Mouse (Mus musculus) midbrain, embryonic 15.5 days (tissue): ENCODE results near the gene Frg2f1. TPM values are rescaled to one million over a fixed set of nuclear protein-coding genes. Genes with fewer than 3 reads are reported as not detected.
"Not testable (repeated sequence)": the region's sequence is repeated elsewhere in the genome, so short reads cannot be mapped to it uniquely, and the experiment has no call there.

Experiments
- ATAC-seq: fragments of 200-750 bp; cut with Nextera tagmentation; replicated peaks from 2 replicates; pipeline ENCODE4 v1.8.0; 2017; ENCODE audit warnings: moderate TSS enrichment
- H3K27ac ChIP-seq: fragments of 300-500 bp; sonication (generic); 2 replicates; pipeline ENCODE4 v1.5.1; 2015; ENCODE audit warnings: mild to moderate bottlenecking, inconsistent platforms
- H3K27me3 ChIP-seq: fragments of 300-500 bp; sonication (generic); replicated peaks from 2 replicates; pipeline ENCODE4 v1.6.1; 2015; ENCODE audit warnings: inconsistent platforms
- H3K36me3 ChIP-seq: fragments of 300-500 bp; sonication (generic); replicated peaks from 2 replicates; pipeline ENCODE4 v1.6.1; 2015; ENCODE audit warnings: inconsistent platforms
- H3K4me1 ChIP-seq: fragments of 300-500 bp; sonication (generic); 2 replicates; pipeline ENCODE4 v1.6.1; 2015; ENCODE audit warnings: inconsistent platforms
- H3K4me2 ChIP-seq: fragments of 300-500 bp; sonication (generic); 2 replicates; pipeline ENCODE4 v1.6.1; 2015; ENCODE audit warnings: inconsistent platforms, mild to moderate bottlenecking, moderate library complexity
- H3K4me3 ChIP-seq: fragments of 300-500 bp; sonication (generic); 2 replicates; pipeline ENCODE4 v1.5.1; 2015; ENCODE audit warnings: mild to moderate bottlenecking, inconsistent platforms
- H3K9ac ChIP-seq: fragments of 300-500 bp; sonication (generic); 2 replicates; pipeline ENCODE4 v1.6.1; 2015; ENCODE audit warnings: mild to moderate bottlenecking, inconsistent platforms
- H3K9me3 ChIP-seq: fragments of 300-500 bp; sonication (generic); 2 replicates; pipeline ENCODE4 v1.6.1; 2016; ENCODE audit warnings: inconsistent platforms
- WGBS: fragments of 180-500 bp; shearing (Covaris S2); methylation state at CpG from one replicate; pipeline ENCODE4 v1.1.7; 2015; ENCODE audit warnings: mixed read lengths; 5-methylcytosine and 5-hydroxymethylcytosine counted together
- polyA plus RNA-seq: library from polyadenylated mRNA; unstranded; fragments of >200 nt; fragmentation: Nextera tagmentation; extraction: Ambion mirVana; gene quantifications from 2 replicates; pipeline ENCODE4 v1.2.1, GENCODE M21; 2015

Frg2f1 gene
- polyA plus RNA-seq, 1 experiment from 2014 or later, result 13.3 TPM

- H3K4me2 ChIP-seq, H3K9me3 ChIP-seq, H3K36me3 ChIP-seq, ATAC-seq, H3K27ac ChIP-seq, H3K27me3 ChIP-seq, H3K9ac ChIP-seq, H3K4me3 ChIP-seq: not testable (repeated sequence)
- 95% methylated on average over 4 of the region's 4 CpGs for WGBS
- peaks cover 23% of the 10 kb centered on the region for H3K4me1 ChIP-seq
These were observed 2.7 kb downstream of the Frg2f1 start, which contains the start of gene Foxj3 for GRCm38 (mm10) chr4:119536615-119537014. Gene Foxj3, plus strand, starts transcription at chr4:119537004.

- no peak for ATAC-seq
- no peak overlapping the region for H3K4me3 ChIP-seq
- H3K27me3 ChIP-seq, result no peaks in the 10 kb centered on the region
- no peaks in the 10 kb centered on the region for H3K36me3 ChIP-seq
- no peaks in the 10 kb centered on the region for H3K9me3 ChIP-seq
- H3K9ac ChIP-seq, result no peak overlapping the region
- H3K27ac ChIP-seq, result no peak overlapping the region
- no peak overlapping the region for H3K4me2 ChIP-seq
- H3K4me1 ChIP-seq, result peaks cover 10% of the 10 kb centered on the region
- WGBS, result 58% methylated on average over 4 of the region's 4 CpGs
These were observed 4.2 kb downstream of the Frg2f1 start for GRCm38 (mm10) chr4:119535103-119535502.

GRCm38 (mm10) chr4:119531813-119532212 is 7.5 kb downstream of the Frg2f1 start:
- no peak overlapping the region for H3K27ac ChIP-seq
- no peak overlapping the region for H3K4me2 ChIP-seq
- H3K9me3 ChIP-seq, result no peaks in the 10 kb centered on the region
- WGBS, result 68% methylated on average over 2 of the region's 2 CpGs
- H3K4me3 ChIP-seq, result no peak overlapping the region
- H3K36me3 ChIP-seq, result no peaks in the 10 kb centered on the region
- H3K4me1 ChIP-seq, result no peaks in the 10 kb centered on the region
- H3K9ac ChIP-seq, result no peak overlapping the region
- no peak for ATAC-seq
- H3K27me3 ChIP-seq, result no peaks in the 10 kb centered on the region

GRCm38 (mm10) chr4:119526329-119526845 is 12.9 kb downstream of the Frg2f1 start:
- no peak overlapping the region for H3K4me2 ChIP-seq
- ATAC-seq, result no peak
- H3K36me3 ChIP-seq, result no peaks in the 10 kb centered on the region
- no peaks in the 10 kb centered on the region for H3K27me3 ChIP-seq
- H3K4me3 ChIP-seq, result no peak overlapping the region
- peaks cover 14% of the 10 kb centered on the region for H3K4me1 ChIP-seq
- no peak overlapping the region for H3K27ac ChIP-seq
- H3K9ac ChIP-seq, result no peak overlapping the region
- H3K9me3 ChIP-seq, result no peaks in the 10 kb centered on the region

GRCm38 (mm10) chr4:119524466-119524865 is 14.9 kb downstream of the Frg2f1 start:
- WGBS, result 91% methylated on average over 2 of the region's 2 CpGs
- peak overlapping the region; percentile 86 for H3K27ac ChIP-seq
- peak; percentile 46 for ATAC-seq
- H3K27me3 ChIP-seq, result no peaks in the 10 kb centered on the region
- H3K9me3 ChIP-seq, result no peaks in the 10 kb centered on the region
- H3K4me3 ChIP-seq, result no peak overlapping the region
- no peaks in the 10 kb centered on the region for H3K36me3 ChIP-seq
- H3K9ac ChIP-seq, result no peak overlapping the region
- H3K4me1 ChIP-seq, result peaks cover 14% of the 10 kb centered on the region
- no peak overlapping the region for H3K4me2 ChIP-seq

- Histone ChIP-seq H3K9ac (no peak overlapping the region), H3K27ac (peak overlapping the region; percentile 86), H3K4me3 (no peak overlapping the region), H3K9me3 (no peaks in the 10 kb centered on the region), H3K27me3 (no peaks in the 10 kb centered on the region), H3K4me1 (peaks cover 14% of the 10 kb centered on the region), H3K36me3 (no peaks in the 10 kb centered on the region), H3K4me2 (peak overlapping the region; percentile 32)
- 85% methylated on average over 1 of the region's 1 CpGs for WGBS
- ATAC-seq, result peak; percentile 81
These were observed 15.3 kb downstream of the Frg2f1 start for GRCm38 (mm10) chr4:119524010-119524409.

GRCm38 (mm10) chr4:119523575-119523974 is 15.8 kb downstream of the Frg2f1 start:
- H3K9ac ChIP-seq, result no peak overlapping the region
- no peaks in the 10 kb centered on the region for H3K36me3 ChIP-seq
- no peaks in the 10 kb centered on the region for H3K9me3 ChIP-seq
- no peaks in the 10 kb centered on the region for H3K27me3 ChIP-seq
- H3K27ac ChIP-seq, result peak overlapping the region; percentile 86
- peak overlapping the region; percentile 32 for H3K4me2 ChIP-seq
- WGBS, result 34% methylated on average over 4 of the region's 4 CpGs
- peak; percentile 84 for ATAC-seq
- peaks cover 14% of the 10 kb centered on the region for H3K4me1 ChIP-seq
- H3K4me3 ChIP-seq, result no peak overlapping the region

GRCm38 (mm10) chr4:119512731-119513141 is 26.6 kb downstream of the Frg2f1 start:
- Histone ChIP-seq H3K4me1 (no peaks in the 10 kb centered on the region), H3K4me2 (no peak overlapping the region), H3K4me3 (no peak overlapping the region), H3K27ac (no peak overlapping the region), H3K27me3 (0 out of 2 replicates have a peak, but pooled peaks cover 3% of the 10 kb centered on the region), H3K36me3 (no peaks in the 10 kb centered on the region), H3K9me3 (no peaks in the 10 kb centered on the region), H3K9ac (no peak overlapping the region)
- no peak for ATAC-seq
- 73% methylated on average over 3 of the region's 3 CpGs for WGBS

- H3K9me3 ChIP-seq, result no peaks in the 10 kb centered on the region
- 69% methylated on average over 2 of the region's 2 CpGs for WGBS
- no peaks in the 10 kb centered on the region for H3K4me1 ChIP-seq
- H3K4me3 ChIP-seq, result no peak overlapping the region
- no peak overlapping the region for H3K9ac ChIP-seq
- no peak overlapping the region for H3K4me2 ChIP-seq
- H3K27ac ChIP-seq, result no peak overlapping the region
- no peaks in the 10 kb centered on the region for H3K36me3 ChIP-seq
- ATAC-seq, result no peak
- H3K27me3 ChIP-seq, result 0 out of 2 replicates have a peak, but pooled peaks cover 3% of the 10 kb centered on the region
These were observed 27.7 kb downstream of the Frg2f1 start for GRCm38 (mm10) chr4:119511591-119511990.

GRCm38 (mm10) chr4:119498319-119498848 is 40.9 kb downstream of the Frg2f1 start:
- Histone ChIP-seq H3K36me3 (no peaks in the 10 kb centered on the region), H3K9me3 (no peaks in the 10 kb centered on the region), H3K4me3 (no peak overlapping the region), H3K4me2 (no peak overlapping the region), H3K4me1 (no peaks in the 10 kb centered on the region), H3K27me3 (0 out of 2 replicates have a peak, but pooled peaks cover 3% of the 10 kb centered on the region), H3K9ac (no peak overlapping the region), H3K27ac (no peak overlapping the region)
- no peak for ATAC-seq
- 76% methylated on average over 5 of the region's 5 CpGs for WGBS

GRCm38 (mm10) chr4:119492933-119493327 is 46.4 kb downstream of the Frg2f1 start:
- Histone ChIP-seq H3K4me1 (peaks cover 16% of the 10 kb centered on the region), H3K36me3 (no peaks in the 10 kb centered on the region), H3K27me3 (0 out of 2 replicates have a peak, but pooled peaks cover 3% of the 10 kb centered on the region), H3K27ac (peak overlapping the region; percentile 83), H3K4me2 (peak overlapping the region; percentile 79), H3K9ac (peak overlapping the region; percentile 71), H3K4me3 (peak overlapping the region; percentile 76), H3K9me3 (no peaks in the 10 kb centered on the region)
- WGBS, result 33% methylated on average over 10 of the region's 10 CpGs
- peak; percentile 60 for ATAC-seq

- Histone ChIP-seq H3K27ac (peak within 1 kb of the TSS; percentile 83), H3K4me2 (peak within 1 kb of the TSS; percentile 79), H3K9me3 (no peaks in the 10 kb centered on the region), H3K36me3 (no peaks in the 10 kb centered on the region), H3K4me3 (peak within 1 kb of the TSS; percentile 76), H3K4me1 (peaks cover 16% of the 10 kb centered on the region), H3K27me3 (0 out of 2 replicates have a peak, but pooled peaks cover 3% of the 10 kb centered on the region), H3K9ac (peak within 1 kb of the TSS; percentile 71)
- WGBS, result under 1% methylated on average over 77 of the region's 77 CpGs
- peak; percentile 94 for ATAC-seq
These were observed 46.9 kb downstream of the Frg2f1 start, which contains the start of gene Rimkla for GRCm38 (mm10) chr4:119492291-119492932. Gene Rimkla, minus strand, starts transcription at chr4:119492628.
